Mouse (Mus musculus): ENCODE data around the gene Zfp605. TPM values are rescaled to one million over a fixed set of nuclear protein-coding genes. Genes with fewer than 3 reads are reported as not detected.

Gene Zfp605
- polyA plus RNA-seq, 1 experiment from 2014 or later = 6.1 TPM

Other genes with a start within 250 kb of the Zfp605 start
- 0.88 and 0.94 TPM in 2 replicates for gene Gm15446, start 186.7 kb upstream of the Zfp605 start, polyA plus RNA-seq (2014; fragmentation: Nextera tagmentation; extraction: Ambion mirVana)
- gene Zfp932, start 113.6 kb upstream of the Zfp605 start, polyA plus RNA-seq (2014; fragmentation: Nextera tagmentation; extraction: Ambion mirVana) = 28.5 and 29.6 TPM in 2 replicates
- gene Gm17655, start 37.6 kb upstream of the Zfp605 start, polyA plus RNA-seq (2014; fragmentation: Nextera tagmentation; extraction: Ambion mirVana) = 5.1 and 5.3 TPM in 2 replicates
- 1.5 and 1.6 TPM in 2 replicates for gene Gm35315, start 15.7 kb upstream of the Zfp605 start, polyA plus RNA-seq (2014; fragmentation: Nextera tagmentation; extraction: Ambion mirVana)
- 1.2 and 1.4 TPM in 2 replicates for gene Plcxd1, start 10.1 kb upstream of the Zfp605 start, polyA plus RNA-seq (2014; fragmentation: Nextera tagmentation; extraction: Ambion mirVana)
- gene Gtpbp6, start 1.9 kb upstream of the Zfp605 start, polyA plus RNA-seq (2014; fragmentation: Nextera tagmentation; extraction: Ambion mirVana) = 32.1 and 32.5 TPM in 2 replicates
- gene Chfr, start 25.8 kb downstream of the Zfp605 start, polyA plus RNA-seq (2014; fragmentation: Nextera tagmentation; extraction: Ambion mirVana) = 28.6 and 40.8 TPM in 2 replicates
- 11.7 and 22.6 TPM in 2 replicates for gene Golga3, start 66.6 kb downstream of the Zfp605 start, polyA plus RNA-seq (2014; fragmentation: Nextera tagmentation; extraction: Ambion mirVana)
- gene Ankle2, start 120.9 kb downstream of the Zfp605 start, polyA plus RNA-seq (2014; fragmentation: Nextera tagmentation; extraction: Ambion mirVana) = 33.2 and 43.1 TPM in 2 replicates
- 64.1 and 85.2 TPM in 2 replicates for gene Pgam5, start 159.8 kb downstream of the Zfp605 start, polyA plus RNA-seq (2014; fragmentation: Nextera tagmentation; extraction: Ambion mirVana)
- gene Pxmp2, start 176.1 kb downstream of the Zfp605 start, polyA plus RNA-seq (2014; fragmentation: Nextera tagmentation; extraction: Ambion mirVana) = 14.1 and 16.4 TPM in 2 replicates
- gene Pole, start 176.2 kb downstream of the Zfp605 start, polyA plus RNA-seq (2014; fragmentation: Nextera tagmentation; extraction: Ambion mirVana) = 35.1 and 40.0 TPM in 2 replicates
- gene P2rx2, start 233.1 kb downstream of the Zfp605 start, polyA plus RNA-seq (2014; fragmentation: Nextera tagmentation; extraction: Ambion mirVana) = 0.89 and 0.95 TPM in 2 replicates
- gene Lrcol1, start 234.6 kb downstream of the Zfp605 start, polyA plus RNA-seq (2014; fragmentation: Nextera tagmentation; extraction: Ambion mirVana) = not detected in 2 replicates